Mouse (Mus musculus) midbrain, embryonic 13.5 days (tissue): Measurements from ENCODE around the gene Dock11. TPM values are rescaled to one million over a fixed set of nuclear protein-coding genes. Genes with fewer than 3 reads are reported as not detected.

ENCODE experiments used
- ATAC-seq: fragments of 200-750 bp; cut with Nextera tagmentation; 2 replicates; pipeline ENCODE4 v1.8.0; 2017; ENCODE audit warnings: mild to moderate bottlenecking, moderate TSS enrichment, moderate library complexity
- H3K27ac ChIP-seq: fragments of 300-500 bp; sonication (generic); 2 replicates; pipeline ENCODE4 v1.5.1; 2015; ENCODE audit warnings: inconsistent platforms, mild to moderate bottlenecking, moderate library complexity
- H3K27me3 ChIP-seq: fragments of 300-500 bp; sonication (generic); 2 replicates; pipeline ENCODE4 v1.6.1; 2015; ENCODE audit warnings: mild to moderate bottlenecking, inconsistent platforms
- H3K36me3 ChIP-seq: fragments of 300-500 bp; sonication (generic); 2 replicates; pipeline ENCODE4 v1.6.1; 2015; ENCODE audit warnings: mild to moderate bottlenecking, inconsistent platforms
- H3K4me1 ChIP-seq: fragments of 300-500 bp; sonication (generic); replicated peaks from 2 replicates; pipeline ENCODE4 v1.6.1; 2015; ENCODE audit warnings: inconsistent platforms
- H3K4me2 ChIP-seq: fragments of 300-500 bp; sonication (generic); replicated peaks from 2 replicates; pipeline ENCODE4 v1.6.1; 2015; ENCODE audit warnings: moderate library complexity, mild to moderate bottlenecking, inconsistent platforms
- H3K4me3 ChIP-seq: fragments of 300-500 bp; sonication (generic); replicated peaks from 2 replicates; pipeline ENCODE4 v1.5.1; 2015; ENCODE audit warnings: mild to moderate bottlenecking, inconsistent platforms
- H3K9ac ChIP-seq: fragments of 300-500 bp; sonication (generic); replicated peaks from 2 replicates; pipeline ENCODE4 v1.6.1; 2015; ENCODE audit warnings: mild to moderate bottlenecking, inconsistent platforms
- H3K9me3 ChIP-seq: fragments of 300-500 bp; sonication (generic); 2 replicates; pipeline ENCODE4 v1.6.1; 2016; ENCODE audit warnings: mild to moderate bottlenecking, inconsistent platforms
- WGBS: fragments of 180-500 bp; shearing (Covaris S2); methylation state at CpG from one replicate; pipeline ENCODE4 v1.1.7; 2015; 5-methylcytosine and 5-hydroxymethylcytosine counted together
- polyA plus RNA-seq: library from polyadenylated mRNA; unstranded; fragments of >200 nt; fragmentation: Nextera tagmentation; extraction: Ambion mirVana; gene quantifications from 2 replicates; pipeline ENCODE4 v1.2.1, GENCODE M21; 2015

Gene Dock11
- polyA plus RNA-seq, 1 experiment from 2014 or later = 16.1 TPM

- H3K4me2 ChIP-seq = no peak overlapping the region
- H3K36me3 ChIP-seq = no peaks in the 10 kb centered on the region
- no peaks in the 10 kb centered on the region for H3K4me1 ChIP-seq
- 92% methylated on average over 1 of the region's 1 CpGs for WGBS
- no peak overlapping the region for H3K9ac ChIP-seq
- no peak overlapping the region for H3K4me3 ChIP-seq
- ATAC-seq = no peak
- H3K9me3 ChIP-seq = no peaks in the 10 kb centered on the region
- no peak overlapping the region for H3K27ac ChIP-seq
- H3K27me3 ChIP-seq = no peaks in the 10 kb centered on the region
These were observed 158.8 kb downstream of the Dock11 start for GRCm38 (mm10) chrX:36047451-36047850.

GRCm38 (mm10) chrX:36050312-36050711, 161.7 kb downstream of the Dock11 start:
- Histone ChIP-seq H3K27ac (no peak overlapping the region), H3K27me3 (no peaks in the 10 kb centered on the region), H3K9ac (no peak overlapping the region), H3K4me2 (no peak overlapping the region), H3K4me3 (no peak overlapping the region), H3K9me3 (no peaks in the 10 kb centered on the region), H3K36me3 (0 out of 2 replicates have a peak, but pooled peaks cover 4% of the 10 kb centered on the region), H3K4me1 (no peaks in the 10 kb centered on the region)
- ATAC-seq = no peak

GRCm38 (mm10) chrX:36073997-36074396, 185.4 kb downstream of the Dock11 start:
- Histone ChIP-seq H3K4me2 (no peak overlapping the region), H3K27ac (no peak overlapping the region), H3K4me1 (no peaks in the 10 kb centered on the region), H3K9ac (no peak overlapping the region), H3K4me3 (no peak overlapping the region), H3K36me3 (no peaks in the 10 kb centered on the region), H3K9me3 (no peaks in the 10 kb centered on the region), H3K27me3 (no peaks in the 10 kb centered on the region)
- peak; percentile 69 for ATAC-seq
- 42% methylated on average over 2 of the region's 2 CpGs for WGBS

- no peak overlapping the region for H3K9ac ChIP-seq
- H3K9me3 ChIP-seq = no peaks in the 10 kb centered on the region
- no peak for ATAC-seq
- H3K36me3 ChIP-seq = no peaks in the 10 kb centered on the region
- 75% methylated on average over 4 of the region's 4 CpGs for WGBS
- H3K4me1 ChIP-seq = no peaks in the 10 kb centered on the region
- H3K4me3 ChIP-seq = no peak overlapping the region
- H3K27me3 ChIP-seq = no peaks in the 10 kb centered on the region
- no peak overlapping the region for H3K27ac ChIP-seq
- H3K4me2 ChIP-seq = no peak overlapping the region
These were observed 188.5 kb downstream of the Dock11 start for GRCm38 (mm10) chrX:36077164-36077563.

GRCm38 (mm10) chrX:36082917-36083316, 194.3 kb downstream of the Dock11 start:
- no peak for ATAC-seq
- Histone ChIP-seq H3K36me3 (no peaks in the 10 kb centered on the region), H3K4me3 (no peak overlapping the region), H3K4me2 (no peak overlapping the region), H3K9ac (no peak overlapping the region), H3K27ac (no peak overlapping the region), H3K27me3 (no peaks in the 10 kb centered on the region), H3K4me1 (no peaks in the 10 kb centered on the region), H3K9me3 (no peaks in the 10 kb centered on the region)
- WGBS = 78% methylated on average over 1 of the region's 1 CpGs

- H3K4me1 ChIP-seq = no peaks in the 10 kb centered on the region
- no peaks in the 10 kb centered on the region for H3K9me3 ChIP-seq
- H3K4me3 ChIP-seq = no peak overlapping the region
- no peak overlapping the region for H3K4me2 ChIP-seq
- 87% methylated on average over 6 of the region's 6 CpGs for WGBS
- no peak overlapping the region for H3K9ac ChIP-seq
- no peaks in the 10 kb centered on the region for H3K27me3 ChIP-seq
- H3K36me3 ChIP-seq = no peaks in the 10 kb centered on the region
- H3K27ac ChIP-seq = no peak overlapping the region
- ATAC-seq = no peak
These were observed 200.0 kb downstream of the Dock11 start for GRCm38 (mm10) chrX:36088464-36089256.

- H3K36me3 ChIP-seq = no peaks in the 10 kb centered on the region
- H3K4me2 ChIP-seq = no peak overlapping the region
- no peak overlapping the region for H3K4me3 ChIP-seq
- H3K27ac ChIP-seq = no peak overlapping the region
- H3K4me1 ChIP-seq = no peaks in the 10 kb centered on the region
- WGBS = 91% methylated on average over 1 of the region's 1 CpGs
- ATAC-seq = no peak
- no peak overlapping the region for H3K9ac ChIP-seq
- no peaks in the 10 kb centered on the region for H3K9me3 ChIP-seq
- H3K27me3 ChIP-seq = no peaks in the 10 kb centered on the region
These were observed 212.3 kb downstream of the Dock11 start for GRCm38 (mm10) chrX:36100883-36101282.

- H3K27ac ChIP-seq = no peak overlapping the region
- H3K4me3 ChIP-seq = no peak overlapping the region
- no peak overlapping the region for H3K9ac ChIP-seq
- no peaks in the 10 kb centered on the region for H3K4me1 ChIP-seq
- 77% methylated on average over 3 of the region's 3 CpGs for WGBS
- ATAC-seq = no peak
- no peaks in the 10 kb centered on the region for H3K27me3 ChIP-seq
- no peaks in the 10 kb centered on the region for H3K9me3 ChIP-seq
- no peaks in the 10 kb centered on the region for H3K36me3 ChIP-seq
- H3K4me2 ChIP-seq = no peak overlapping the region
These were observed 212.7 kb downstream of the Dock11 start for GRCm38 (mm10) chrX:36101318-36101717.

- H3K4me2 ChIP-seq = no peak overlapping the region
- 54% methylated on average over 3 of the region's 3 CpGs for WGBS
These were observed 220.0 kb downstream of the Dock11 start for GRCm38 (mm10) chrX:36108601-36109000.

GRCm38 (mm10) chrX:36111622-36112421, 223.2 kb downstream of the Dock11 start, which contains the start of gene Il13ra1:
Gene Il13ra1, plus strand, starts transcription at chrX:36112110.
- peak within 1 kb of the TSS; percentile 49 for H3K4me3 ChIP-seq
- 0 out of 2 replicates have a peak, but pooled peaks cover 7% of the 10 kb centered on the region for H3K27me3 ChIP-seq
- peak within 1 kb of the TSS; percentile 59 for H3K9ac ChIP-seq
- 32% methylated on average over 50 of the region's 51 CpGs for WGBS
- H3K9me3 ChIP-seq = no peaks in the 10 kb centered on the region
- H3K4me2 ChIP-seq = peak within 1 kb of the TSS; percentile 80
- ATAC-seq = peak; percentile 88
- no peak within 1 kb of the TSS for H3K27ac ChIP-seq
- no peaks in the 10 kb centered on the region for H3K4me1 ChIP-seq
- H3K36me3 ChIP-seq = no peaks in the 10 kb centered on the region

More at GRCm38 (mm10) chrX:36108601-36109000, 220.0 kb downstream of the Dock11 start:
- H3K4me1 ChIP-seq = no peaks in the 10 kb centered on the region
- H3K36me3 ChIP-seq = no peaks in the 10 kb centered on the region
- no peak overlapping the region for H3K4me3 ChIP-seq
- H3K27me3 ChIP-seq = 0 out of 2 replicates have a peak, but pooled peaks cover 7% of the 10 kb centered on the region
- no peak overlapping the region for H3K9ac ChIP-seq
- no peaks in the 10 kb centered on the region for H3K9me3 ChIP-seq
- ATAC-seq = no peak
- no peak overlapping the region for H3K27ac ChIP-seq

GRCm38 (mm10) chrX:36112422-36112750, 223.8 kb downstream of the Dock11 start:
- Histone ChIP-seq H3K27ac (no peak overlapping the region), H3K36me3 (no peaks in the 10 kb centered on the region), H3K9me3 (no peaks in the 10 kb centered on the region), H3K9ac (peak overlapping the region; percentile 59), H3K27me3 (0 out of 2 replicates have a peak, but pooled peaks cover 7% of the 10 kb centered on the region), H3K4me3 (peak overlapping the region; percentile 49), H3K4me1 (no peaks in the 10 kb centered on the region), H3K4me2 (peak overlapping the region; percentile 80)
- no peak; the same call in 1 of the 2 replicates for ATAC-seq
- WGBS = 17% methylated on average over 9 of the region's 9 CpGs

GRCm38 (mm10) chrX:36115171-36115570, 226.5 kb downstream of the Dock11 start:
- H3K27ac ChIP-seq = no peak overlapping the region
- 83% methylated on average over 4 of the region's 4 CpGs for WGBS
- H3K9ac ChIP-seq = no peak overlapping the region
- H3K4me1 ChIP-seq = no peaks in the 10 kb centered on the region
- H3K27me3 ChIP-seq = 0 out of 2 replicates have a peak, but pooled peaks cover 7% of the 10 kb centered on the region
- no peaks in the 10 kb centered on the region for H3K36me3 ChIP-seq
- ATAC-seq = no peak
- no peaks in the 10 kb centered on the region for H3K9me3 ChIP-seq
- no peak overlapping the region for H3K4me3 ChIP-seq
- H3K4me2 ChIP-seq = no peak overlapping the region
